Mouse (Mus musculus) embryo, embryonic 11.5 days (tissue): ENCODE results near the gene Gm20795.
"Not testable (repeated sequence)": the region's sequence is repeated elsewhere in the genome, so short reads cannot be mapped to it uniquely, and the experiment has no call there.

Source experiments
- DNase-seq: peaks from one replicate; pipeline ENCODE4 v3.0.0-alpha.2; 2012; ENCODE audit warnings: low read depth, low spot score

The Gm20795 gene

GRCm38 (mm10) chrY:40804614-40805013 lies at the start of gene Gm20795:
Gm20795 (plus strand) TSS chrY:40804914.
- DNase-seq, result not testable (repeated sequence)

GRCm38 (mm10) chrY:40775665-40776064 lies 29.0 kb upstream of the Gm20795 start, which contains the start of gene Gm21797:
Gm21797 (minus strand) TSS chrY:40775765.
- DNase-seq, result not testable (repeated sequence)
